Mouse (Mus musculus) heart, postnatal 0 days (tissue): ENCODE data around the gene 1110008L16Rik.

Experiments used
- CTCF ChIP-seq: IDR thresholded peaks from 2 replicates; pipeline ENCODE4 v1.5.1; 2016; ENCODE audit warnings: antibody characterized with exemption, control low read depth, low read depth
- EP300 ChIP-seq: IDR thresholded peaks from 2 replicates; pipeline ENCODE4 v1.6.1; 2016; ENCODE audit warnings: antibody characterized with exemption, low read depth

GRCm38 (mm10) chr12:55328784-55329183, 29.4 kb downstream of the 1110008L16Rik start:
- TF ChIP-seq CTCF (no peak), EP300 (no peak)
